Mouse (Mus musculus): ENCODE measurements around the gene Ilkap. TPM values are rescaled to one million over a fixed set of nuclear protein-coding genes. Genes with fewer than 3 reads are reported as not detected.
A peak's percentile ranks its signal among the peaks of the same experiment; 100 is the strongest.

Ilkap gene
- polyA plus RNA-seq (2016; fragmentation: Nextera tagmentation; extraction: Ambion mirVana), result 165 and 173 TPM in 2 replicates

- H3K36me3 ChIP-seq, result peaks cover 37% of the 10 kb centered on the region
- H3K27ac ChIP-seq, result peak within 1 kb of the TSS; percentile 98
- peaks cover 27% of the 10 kb centered on the region for H3K4me1 ChIP-seq (replicated peaks)
- no peaks in the 10 kb centered on the region for H3K9me3 ChIP-seq
- WGBS, result under 1% methylated on average over 84 of the region's 91 CpGs
- peak; percentile 87 for DNase-seq (ENCODE audit: low spot score)
- peak within 1 kb of the TSS; percentile 87 for H3K4me3 ChIP-seq
- H3K27me3 ChIP-seq (ENCODE audit: insufficient read depth, poor library complexity, severe bottlenecking), result no peaks in the 10 kb centered on the region
Observed at GRCm38 (mm10) chr1:91398260-91399062, at the start of gene Ilkap. Gene Ilkap, minus strand, starts transcription at chr1:91398815.

DNA sequence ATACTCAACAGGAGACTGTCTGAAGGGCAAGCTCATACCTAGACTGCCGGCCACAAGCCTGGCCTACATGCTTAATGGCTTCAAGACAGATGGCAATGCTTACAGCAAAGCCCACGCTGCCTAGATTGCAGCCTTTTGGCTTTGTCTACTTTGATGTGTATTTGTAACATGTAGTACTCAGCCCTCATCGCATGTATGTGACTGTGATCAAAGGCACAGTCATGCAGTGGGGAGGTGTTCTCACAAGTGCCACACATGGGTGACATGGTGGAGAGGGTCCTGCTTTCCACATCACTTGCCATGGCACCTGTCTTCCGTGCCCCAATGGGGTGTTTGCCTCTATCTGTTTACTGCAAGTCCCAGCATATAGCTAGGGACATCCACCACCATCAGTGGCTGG lies 47.9 kb upstream of the Ilkap start:
- H3K36me3 ChIP-seq, result peaks cover 30% of the 10 kb centered on the region
- peaks cover 1% of the 10 kb centered on the region; the same call in 1 of the 2 replicates for H3K4me1 ChIP-seq (replicated peaks)
- no peak overlapping the region for H3K4me3 ChIP-seq
- WGBS, result 91% methylated on average over 4 of the region's 4 CpGs
- peaks cover 9% of the 10 kb centered on the region; the same call in 1 of the 2 replicates for H3K9me3 ChIP-seq
- H3K27me3 ChIP-seq (ENCODE audit: insufficient read depth, poor library complexity, severe bottlenecking), result no peaks in the 10 kb centered on the region
- no peak overlapping the region for H3K27ac ChIP-seq
- DNase-seq (ENCODE audit: low spot score), result no peak

GRCm38 (mm10) chr1:91446060-91446459 lies 47.4 kb upstream of the Ilkap start:
- no peak for DNase-seq (ENCODE audit: low spot score)
- Histone ChIP-seq H3K36me3 (peaks cover 30% of the 10 kb centered on the region), H3K9me3 (peaks cover 9% of the 10 kb centered on the region; the same call in 1 of the 2 replicates), H3K4me1 (replicated peaks) (no peaks in the 10 kb centered on the region), H3K27ac (no peak overlapping the region), H3K4me3 (no peak overlapping the region), H3K27me3 (ENCODE audit: insufficient read depth, poor library complexity, severe bottlenecking) (no peaks in the 10 kb centered on the region)
- WGBS, result 87% methylated on average over 8 of the region's 8 CpGs

GRCm38 (mm10) chr1:91444841-91445830 lies 46.5 kb upstream of the Ilkap start:
- 90% methylated on average over 17 of the region's 17 CpGs for WGBS
- DNase-seq (ENCODE audit: low spot score), result no peak
- Histone ChIP-seq H3K4me3 (no peak overlapping the region), H3K36me3 (peaks cover 30% of the 10 kb centered on the region), H3K27me3 (ENCODE audit: insufficient read depth, poor library complexity, severe bottlenecking) (no peaks in the 10 kb centered on the region), H3K9me3 (peaks cover 9% of the 10 kb centered on the region; the same call in 1 of the 2 replicates), H3K4me1 (replicated peaks) (no peaks in the 10 kb centered on the region), H3K27ac (no peak overlapping the region)

DNA sequence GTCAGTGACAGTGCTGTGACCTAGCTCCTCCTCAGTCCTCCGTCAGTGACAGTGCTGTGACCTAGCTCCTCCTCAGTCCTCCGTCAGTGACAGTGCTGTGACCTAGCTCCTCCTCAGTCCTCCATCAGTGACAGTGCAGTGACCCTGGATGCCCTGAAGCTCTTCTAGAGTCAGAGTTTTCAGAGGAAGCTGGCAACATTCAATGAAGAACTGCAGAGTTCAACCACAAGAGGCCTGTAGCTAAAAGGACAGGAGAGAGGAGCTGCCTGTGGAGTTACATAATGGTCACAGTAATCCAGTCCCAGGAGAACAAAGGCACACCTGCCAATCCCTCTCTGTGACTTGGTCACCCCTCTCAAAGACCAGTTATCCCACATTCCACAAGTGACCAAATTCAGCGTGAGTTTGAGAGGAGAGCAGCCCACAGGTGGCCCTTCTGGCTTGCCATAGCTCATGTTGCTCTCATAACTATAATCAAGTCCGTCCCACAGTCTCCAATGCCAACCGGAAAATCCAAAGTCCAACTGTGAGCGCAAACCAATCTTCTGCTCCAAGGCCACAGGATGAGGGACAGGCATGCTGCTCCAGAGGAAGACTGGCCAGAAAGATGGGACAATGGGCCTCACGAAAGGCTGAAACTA lies 43.9 kb upstream of the Ilkap start:
- H3K27ac ChIP-seq, result no peak overlapping the region

GRCm38 (mm10) chr1:91441855-91442254 lies 43.2 kb upstream of the Ilkap start:
- DNase-seq (ENCODE audit: low spot score), result no peak
- Histone ChIP-seq H3K4me3 (no peak overlapping the region), H3K27ac (no peak overlapping the region), H3K36me3 (peaks cover 4% of the 10 kb centered on the region; the same call in 1 of the 2 replicates), H3K9me3 (no peaks in the 10 kb centered on the region), H3K4me1 (replicated peaks) (no peaks in the 10 kb centered on the region), H3K27me3 (ENCODE audit: insufficient read depth, poor library complexity, severe bottlenecking) (no peaks in the 10 kb centered on the region)
- WGBS, result 84% methylated on average over 3 of the region's 3 CpGs

More for the DNA sequence above, 43.9 kb upstream of the Ilkap start:
- Histone ChIP-seq H3K27me3 (ENCODE audit: insufficient read depth, poor library complexity, severe bottlenecking) (no peaks in the 10 kb centered on the region), H3K4me3 (no peak overlapping the region), H3K4me1 (replicated peaks) (no peaks in the 10 kb centered on the region), H3K9me3 (peaks cover 5% of the 10 kb centered on the region; the same call in 1 of the 2 replicates), H3K36me3 (peaks cover 10% of the 10 kb centered on the region)
- DNase-seq (ENCODE audit: low spot score), result no peak
- WGBS, result 76% methylated on average over 7 of the region's 7 CpGs

DNA sequence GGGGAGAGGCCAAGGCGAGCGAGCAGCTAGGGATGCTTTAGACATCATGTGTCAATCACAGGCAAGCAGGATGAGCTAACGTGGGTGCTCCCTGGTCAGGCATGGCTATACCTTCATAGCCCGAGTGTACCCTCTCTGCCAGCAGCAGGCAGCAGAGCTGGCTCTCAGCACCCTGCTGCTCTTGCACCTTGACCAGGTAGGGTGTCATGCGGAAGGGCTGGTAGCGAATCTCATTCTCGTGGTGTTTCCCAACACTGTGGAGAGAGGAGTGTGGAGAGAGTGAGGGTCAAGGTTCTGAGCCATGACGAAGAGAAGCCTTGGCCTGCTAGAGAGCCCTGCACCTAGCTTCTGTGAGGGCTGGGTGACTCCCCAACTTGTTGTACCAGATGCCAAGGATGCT lies 41.2 kb upstream of the Ilkap start:
- Histone ChIP-seq H3K36me3 (0 out of 2 replicates have a peak, but pooled peaks cover 4% of the 10 kb centered on the region), H3K4me3 (no peak overlapping the region), H3K4me1 (replicated peaks) (no peaks in the 10 kb centered on the region), H3K27me3 (ENCODE audit: insufficient read depth, poor library complexity, severe bottlenecking) (no peaks in the 10 kb centered on the region), H3K27ac (no peak overlapping the region), H3K9me3 (no peaks in the 10 kb centered on the region)
- DNase-seq (ENCODE audit: low spot score), result no peak
- WGBS, result 91% methylated on average over 8 of the region's 8 CpGs

DNA sequence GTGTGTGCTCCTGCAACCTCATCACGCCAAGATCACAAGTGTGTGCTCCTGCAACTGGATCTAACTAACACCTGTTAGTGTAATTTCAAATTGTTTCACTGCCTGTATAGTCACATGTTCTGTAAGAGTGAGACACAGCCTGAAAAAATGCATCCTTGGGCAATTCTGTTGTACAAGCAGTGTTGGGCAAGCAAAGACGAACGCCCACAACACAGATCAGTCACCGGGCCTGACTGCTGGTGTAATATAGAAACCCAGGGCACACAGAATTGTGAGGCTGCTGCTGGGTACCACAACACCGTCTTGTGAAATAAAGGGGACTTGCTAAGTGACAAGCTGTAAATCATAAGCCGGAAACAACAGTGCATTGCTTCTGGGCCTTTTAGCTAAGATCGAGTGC lies 39.0 kb upstream of the Ilkap start:
- no peak overlapping the region for H3K4me3 ChIP-seq
- H3K27ac ChIP-seq, result no peak overlapping the region
- no peak for DNase-seq (ENCODE audit: low spot score)
- no peaks in the 10 kb centered on the region for H3K9me3 ChIP-seq
- no peaks in the 10 kb centered on the region for H3K36me3 ChIP-seq
- H3K27me3 ChIP-seq (ENCODE audit: insufficient read depth, poor library complexity, severe bottlenecking), result no peaks in the 10 kb centered on the region
- WGBS, result 93% methylated on average over 7 of the region's 7 CpGs
- H3K4me1 ChIP-seq (replicated peaks), result no peaks in the 10 kb centered on the region

- Histone ChIP-seq H3K9me3 (no peaks in the 10 kb centered on the region), H3K36me3 (no peaks in the 10 kb centered on the region), H3K27ac (no peak overlapping the region), H3K27me3 (ENCODE audit: insufficient read depth, poor library complexity, severe bottlenecking) (no peaks in the 10 kb centered on the region), H3K4me3 (no peak overlapping the region), H3K4me1 (replicated peaks) (no peaks in the 10 kb centered on the region)
- DNase-seq (ENCODE audit: low spot score), result no peak
- 86% methylated on average over 3 of the region's 3 CpGs for WGBS
Observed at GRCm38 (mm10) chr1:91437083-91437400, 38.4 kb upstream of the Ilkap start.

GRCm38 (mm10) chr1:91436380-91437082 lies 37.9 kb upstream of the Ilkap start:
- no peak overlapping the region for H3K4me3 ChIP-seq
- H3K27ac ChIP-seq, result no peak overlapping the region
- WGBS, result 86% methylated on average over 6 of the region's 6 CpGs
- H3K4me1 ChIP-seq (replicated peaks), result no peaks in the 10 kb centered on the region
- H3K27me3 ChIP-seq (ENCODE audit: insufficient read depth, poor library complexity, severe bottlenecking), result no peaks in the 10 kb centered on the region
- no peak for DNase-seq (ENCODE audit: low spot score)
- no peaks in the 10 kb centered on the region for H3K36me3 ChIP-seq
- no peaks in the 10 kb centered on the region for H3K9me3 ChIP-seq

DNA sequence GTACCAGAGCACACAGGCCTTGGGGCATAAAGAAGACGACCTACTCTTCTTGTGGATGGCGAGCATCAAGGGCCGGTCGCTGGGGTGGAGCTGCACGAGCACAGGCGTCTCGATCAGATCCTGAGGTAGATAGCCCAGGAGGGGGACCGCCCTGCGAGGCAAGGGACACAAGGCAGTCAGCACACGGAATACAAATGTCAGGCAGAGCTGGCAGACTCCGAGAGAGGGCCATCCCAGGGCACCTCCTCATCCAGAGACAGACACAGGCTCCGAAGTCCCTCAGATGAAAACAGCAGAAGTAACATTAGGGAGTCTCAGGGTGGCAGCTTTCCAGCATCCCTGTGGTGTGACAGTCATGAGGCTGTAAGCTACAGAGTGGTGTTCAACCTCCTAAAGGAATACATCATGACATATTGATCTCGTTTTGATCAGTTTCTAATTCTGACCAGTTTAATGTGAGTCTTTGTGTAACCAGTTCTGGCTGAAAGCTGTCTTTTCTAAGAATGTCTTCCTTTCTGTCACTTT lies 37.1 kb upstream of the Ilkap start:
- Histone ChIP-seq H3K27ac (no peak overlapping the region), H3K9me3 (no peaks in the 10 kb centered on the region), H3K27me3 (ENCODE audit: insufficient read depth, poor library complexity, severe bottlenecking) (no peaks in the 10 kb centered on the region), H3K4me1 (replicated peaks) (no peaks in the 10 kb centered on the region), H3K36me3 (no peaks in the 10 kb centered on the region), H3K4me3 (no peak overlapping the region)
- no peak for DNase-seq (ENCODE audit: low spot score)
- 89% methylated on average over 13 of the region's 13 CpGs for WGBS

GRCm38 (mm10) chr1:91434905-91435304 lies 36.3 kb upstream of the Ilkap start:
- H3K4me1 ChIP-seq (replicated peaks), result no peaks in the 10 kb centered on the region
- DNase-seq (ENCODE audit: low spot score), result no peak
- no peaks in the 10 kb centered on the region for H3K36me3 ChIP-seq
- H3K9me3 ChIP-seq, result no peaks in the 10 kb centered on the region
- H3K27me3 ChIP-seq (ENCODE audit: insufficient read depth, poor library complexity, severe bottlenecking), result no peaks in the 10 kb centered on the region
- no peak overlapping the region for H3K27ac ChIP-seq
- WGBS, result 93% methylated on average over 8 of the region's 8 CpGs
- H3K4me3 ChIP-seq, result no peak overlapping the region

All from hindbrain, embryonic 10.5 days (tissue).